4 mouse cellular contexts compared by ENCODE assay signal in genomic region chr16:61056175-61056574, GRCm38 (mm10).
DNase-seq lines count a peak whose midpoint lies in the region; ATAC-seq and TF ChIP-seq lines count a peak whose summit lies in the region.
"Not testable (repeated sequence)": the region's sequence is repeated elsewhere in the genome, so short reads cannot be mapped to it uniquely, and the experiment has no call there.

No protein-coding gene starts in this region.

- TF ChIP-seq CTCF in intestine, postnatal 0 days (IDR thresholded peaks at IDR 0.05; ENCODE audit: low read depth): not testable (repeated sequence)

- H3K36me3 ChIP-seq in forebrain, embryonic 11.5 days (ENCODE audit: control insufficient read depth, insufficient read depth, low read length); intestine, postnatal 0 days (ENCODE audit: control insufficient read depth, insufficient read depth); liver, embryonic 11.5 days (ENCODE audit: control insufficient read depth, insufficient read depth, low read length); midbrain, embryonic 12.5 days: not testable (repeated sequence)

- 62% methylated on average over 14 of the region's 14 CpGs for WGBS in forebrain, embryonic 11.5 days
- whole genome bisulfite sequencing in intestine, postnatal 0 days: 65% methylated on average over 14 of the region's 14 CpGs
- 61% methylated on average over 14 of the region's 14 CpGs for WGBS in liver, embryonic 11.5 days
- 80% methylated on average over 14 of the region's 14 CpGs for WGBS in midbrain, embryonic 12.5 days

- not testable (repeated sequence) for H3K4me3 ChIP-seq in forebrain, embryonic 11.5 days (ENCODE audit: low read depth, low read length); intestine, postnatal 0 days (ENCODE audit: low read depth, low read length); liver, embryonic 11.5 days (ENCODE audit: low read depth, low read length); midbrain, embryonic 12.5 days

- not testable (repeated sequence) for H3K4me1 ChIP-seq in forebrain, embryonic 11.5 days (replicated peaks; ENCODE audit: control insufficient read depth, insufficient read depth, low read length); intestine, postnatal 0 days (replicated peaks; ENCODE audit: control insufficient read depth, insufficient read depth, low read length); liver, embryonic 11.5 days (replicated peaks; ENCODE audit: control insufficient read depth, insufficient read depth, low read length); midbrain, embryonic 12.5 days

- ATAC-seq in forebrain, embryonic 11.5 days (replicated peaks; ENCODE audit: low FRiP score): 0 out of 2 replicates have a peak, but pooled peaks have one; percentile 42
- ATAC-seq in intestine, postnatal 0 days: peak; percentile 53; the same call in 1 of the 2 replicates
- ATAC-seq in liver, embryonic 11.5 days (replicated peaks; ENCODE audit: low FRiP score): 0 out of 2 replicates have a peak, but pooled peaks have one; percentile 49
- peak; percentile 62; the same call in 1 of the 2 replicates for ATAC-seq in midbrain, embryonic 12.5 days (ENCODE audit: low FRiP score, low read depth)

- not testable (repeated sequence) for H3K4me2 ChIP-seq in forebrain, embryonic 11.5 days (ENCODE audit: low read depth, low read length, severe bottlenecking); intestine, postnatal 0 days (replicated peaks; ENCODE audit: low read depth); liver, embryonic 11.5 days; midbrain, embryonic 12.5 days (replicated peaks)

- not testable (repeated sequence) for DNase-seq in forebrain, embryonic 11.5 days (ENCODE audit: low spot score); liver, embryonic 11.5 days (ENCODE audit: low spot score)

- not testable (repeated sequence) for H3K27ac ChIP-seq in forebrain, embryonic 11.5 days (ENCODE audit: low read depth, low read length); intestine, postnatal 0 days (ENCODE audit: low read depth, low read length); liver, embryonic 11.5 days (ENCODE audit: low read depth, low read length); midbrain, embryonic 12.5 days (replicated peaks)

- H3K9me3 ChIP-seq in forebrain, embryonic 11.5 days (ENCODE audit: control insufficient read depth, low read length); intestine, postnatal 0 days (ENCODE audit: control insufficient read depth); liver, embryonic 11.5 days (ENCODE audit: control insufficient read depth, low read length); midbrain, embryonic 12.5 days: not testable (repeated sequence)

- H3K27me3 ChIP-seq in forebrain, embryonic 11.5 days (ENCODE audit: control insufficient read depth, insufficient read depth, low read length); intestine, postnatal 0 days (replicated peaks; ENCODE audit: control insufficient read depth, insufficient read depth, low read length); liver, embryonic 11.5 days (replicated peaks; ENCODE audit: control insufficient read depth, insufficient read depth, low read length); midbrain, embryonic 12.5 days: not testable (repeated sequence)

- not testable (repeated sequence) for H3K9ac ChIP-seq in forebrain, embryonic 11.5 days (ENCODE audit: low read length); intestine, postnatal 0 days (ENCODE audit: low read depth, low read length); liver, embryonic 11.5 days (ENCODE audit: low read depth, low read length); midbrain, embryonic 12.5 days (replicated peaks)
